Mouse (Mus musculus): ENCODE measurements around the gene Tgif1.

Tgif1 gene

DNA sequence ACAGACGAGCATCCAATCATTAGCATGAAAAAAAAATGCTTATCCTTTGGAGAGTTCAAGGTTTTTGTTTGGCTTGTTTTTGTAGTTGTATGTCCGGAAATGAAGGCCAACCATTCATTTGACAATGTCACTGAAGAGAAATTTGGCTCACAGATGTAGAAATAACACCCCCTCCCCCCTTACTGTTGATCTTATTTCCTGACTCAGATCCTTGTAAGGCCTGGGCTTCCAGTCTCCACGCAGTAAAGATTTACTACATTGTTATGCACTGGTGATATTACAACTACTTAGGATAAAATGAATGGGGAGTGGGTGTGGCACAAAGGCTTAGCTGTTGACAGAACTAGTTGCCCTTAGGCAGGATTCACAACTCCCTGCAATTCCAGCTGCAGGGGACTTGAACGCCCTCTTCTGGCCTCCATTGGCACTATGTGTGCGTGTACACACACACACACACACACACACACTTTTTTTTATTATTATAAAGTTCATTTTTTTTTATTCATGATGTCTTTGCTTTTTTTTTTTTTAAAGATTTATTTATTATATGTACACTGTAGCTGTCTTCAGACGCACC, 13.3 kb upstream of the Tgif1 start:
- no peak for DNase-seq (ENCODE audit: low read depth)

DNA sequence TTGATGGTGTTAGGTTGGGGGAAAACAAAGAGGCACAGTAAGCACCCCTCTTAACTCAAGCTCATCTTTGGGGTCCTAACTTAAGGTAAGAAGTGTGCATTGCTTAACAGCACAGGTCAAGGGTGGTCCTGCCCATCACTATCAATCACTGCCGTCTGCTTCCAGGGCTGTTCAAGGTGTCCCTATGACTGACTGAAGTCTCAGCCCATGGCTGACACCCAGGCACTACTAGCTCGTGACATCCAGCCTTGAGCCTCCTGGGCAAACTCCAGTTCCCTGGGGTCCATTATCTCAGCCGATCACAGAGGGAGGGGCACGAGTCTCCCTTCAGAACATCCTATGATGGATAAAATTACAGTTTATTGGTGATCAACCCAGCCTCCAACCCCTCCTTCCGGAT, 12.7 kb upstream of the Tgif1 start:
- DNase-seq (ENCODE audit: low read depth), result no peak

DNA sequence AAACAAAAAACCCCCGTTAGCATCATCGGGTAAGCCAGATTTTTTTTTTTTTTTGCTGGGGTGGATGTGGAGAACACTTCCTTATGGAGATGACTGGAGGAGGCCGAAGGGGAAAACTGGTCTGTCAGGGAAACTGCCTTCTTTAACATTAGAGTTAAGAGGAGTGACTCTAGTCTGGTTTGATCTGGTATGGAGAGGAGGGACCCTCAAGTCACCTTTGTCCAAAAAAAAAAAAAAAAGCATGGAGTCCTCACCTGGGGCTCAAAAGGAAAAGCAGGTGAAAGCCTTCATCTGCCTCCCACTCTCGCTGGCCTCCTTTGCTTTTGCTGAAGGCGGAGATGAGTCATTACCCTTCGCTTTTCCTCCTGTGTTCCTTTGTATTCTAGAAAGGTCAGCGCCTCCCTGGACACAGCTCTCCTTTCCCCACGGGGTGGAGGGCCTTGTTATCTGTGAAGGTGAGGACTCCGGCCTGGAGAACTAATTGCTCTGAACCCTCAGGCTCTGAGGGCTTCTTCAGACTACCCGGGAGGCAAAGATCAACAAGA, 11.8 kb upstream of the Tgif1 start:
- DNase-seq (ENCODE audit: low read depth), result no peak

DNA sequence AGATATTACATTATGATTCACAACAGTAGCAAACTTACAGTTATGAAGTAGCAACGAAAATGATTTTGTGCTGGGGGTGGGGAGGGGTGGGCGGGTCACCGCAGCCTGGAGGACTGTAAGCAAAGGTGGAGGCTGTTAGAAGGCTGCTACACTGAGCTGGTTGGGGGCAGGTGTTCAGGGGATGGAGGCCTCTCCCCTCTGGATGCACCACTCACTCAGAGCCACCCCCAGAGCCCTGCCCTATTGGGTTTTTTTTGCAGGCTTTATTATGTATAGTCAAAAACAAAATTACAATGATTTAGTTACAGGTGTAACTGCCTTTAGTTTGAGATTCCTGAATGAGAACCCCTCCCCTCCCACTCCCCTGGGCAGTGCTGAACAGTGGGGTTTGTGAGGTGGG, 11.3 kb upstream of the Tgif1 start:
- DNase-seq (ENCODE audit: low read depth), result no peak

DNA sequence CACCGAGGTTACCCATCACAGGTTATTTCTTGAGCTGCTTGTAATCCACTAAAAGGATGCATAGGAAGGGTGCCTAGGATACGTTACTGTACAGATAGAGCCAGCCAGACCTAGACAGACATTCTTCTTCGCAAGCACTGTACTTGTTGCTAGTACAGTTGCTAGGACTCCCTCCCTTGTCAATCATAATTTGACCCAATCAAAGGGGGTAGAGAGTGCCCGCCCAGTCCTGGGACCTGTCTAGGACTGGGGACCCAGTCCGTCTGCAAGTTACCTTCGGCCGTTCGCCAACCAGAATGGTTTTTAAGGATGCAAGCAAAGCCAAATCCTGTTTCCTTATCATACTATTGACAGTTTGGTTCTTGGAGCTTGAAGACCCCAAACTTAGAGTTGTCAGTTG, 10.8 kb upstream of the Tgif1 start:
- no peak for DNase-seq (ENCODE audit: low read depth)

DNA sequence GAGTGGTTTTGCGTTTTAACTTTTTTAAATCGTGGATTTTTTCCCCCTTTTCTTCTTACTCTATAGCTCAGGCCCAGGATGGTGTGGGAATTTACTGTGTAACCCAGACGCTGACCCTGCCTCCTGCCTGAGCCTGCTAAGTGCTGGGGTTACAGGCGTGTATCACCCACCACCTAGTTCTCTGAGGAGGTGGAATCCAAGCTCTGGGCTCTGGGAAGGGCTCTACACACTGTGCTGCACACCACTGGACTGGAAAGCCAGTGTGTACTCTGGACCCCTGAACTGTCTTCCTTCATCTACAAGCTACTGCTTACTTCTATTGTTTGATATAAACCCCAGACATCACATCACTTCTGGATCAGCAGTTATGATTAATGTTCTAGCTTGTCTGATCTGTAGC, 5.5 kb upstream of the Tgif1 start:
- DNase-seq (ENCODE audit: low read depth), result no peak

DNA sequence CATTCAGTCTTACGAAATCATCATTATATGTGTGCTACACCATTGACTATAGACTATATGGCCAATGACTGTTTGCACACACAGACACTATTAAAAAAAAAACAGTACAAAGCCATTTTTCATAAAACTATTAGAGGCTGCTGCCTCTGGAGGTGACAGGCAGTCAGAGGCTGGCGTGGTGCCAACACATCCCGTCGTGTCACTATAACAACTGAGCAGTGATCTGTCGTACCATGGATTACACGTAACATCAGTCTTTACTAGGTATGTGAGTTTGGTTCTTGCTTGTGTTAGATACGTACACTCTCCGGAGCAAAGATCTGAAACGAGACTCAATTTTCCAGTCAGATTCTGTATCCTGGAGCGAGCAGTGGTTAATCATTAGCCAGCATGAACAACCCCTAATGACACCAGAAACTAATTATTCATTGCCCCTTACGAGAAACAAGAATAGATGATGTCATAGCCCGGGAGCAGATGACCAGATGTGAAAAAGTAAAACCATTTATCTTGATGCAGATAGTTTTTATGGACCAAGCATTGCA, 3.6 kb upstream of the Tgif1 start:
- no peak for DNase-seq (ENCODE audit: low read depth)

DNA sequence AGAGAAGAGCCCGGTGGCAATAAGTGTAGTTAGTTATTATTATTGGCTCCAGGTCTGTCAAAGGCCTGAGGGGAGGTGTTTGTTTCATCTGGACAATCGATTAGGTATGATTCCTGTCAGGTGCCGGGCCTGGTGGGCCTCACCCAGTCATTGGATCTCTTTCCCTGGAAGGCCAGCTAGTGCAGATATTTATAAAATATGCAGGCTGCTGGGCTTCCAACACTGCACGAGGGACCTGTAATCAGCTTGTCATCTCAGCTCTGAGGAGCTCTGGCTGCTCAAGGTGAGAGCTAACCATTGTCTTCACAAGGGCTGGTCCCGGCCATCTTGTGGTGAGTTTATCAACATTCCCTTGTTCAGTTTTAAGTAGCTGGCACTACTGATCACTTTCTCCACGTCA, 675 bp upstream of the Tgif1 start:
- no peak for DNase-seq (ENCODE audit: low read depth)

DNA sequence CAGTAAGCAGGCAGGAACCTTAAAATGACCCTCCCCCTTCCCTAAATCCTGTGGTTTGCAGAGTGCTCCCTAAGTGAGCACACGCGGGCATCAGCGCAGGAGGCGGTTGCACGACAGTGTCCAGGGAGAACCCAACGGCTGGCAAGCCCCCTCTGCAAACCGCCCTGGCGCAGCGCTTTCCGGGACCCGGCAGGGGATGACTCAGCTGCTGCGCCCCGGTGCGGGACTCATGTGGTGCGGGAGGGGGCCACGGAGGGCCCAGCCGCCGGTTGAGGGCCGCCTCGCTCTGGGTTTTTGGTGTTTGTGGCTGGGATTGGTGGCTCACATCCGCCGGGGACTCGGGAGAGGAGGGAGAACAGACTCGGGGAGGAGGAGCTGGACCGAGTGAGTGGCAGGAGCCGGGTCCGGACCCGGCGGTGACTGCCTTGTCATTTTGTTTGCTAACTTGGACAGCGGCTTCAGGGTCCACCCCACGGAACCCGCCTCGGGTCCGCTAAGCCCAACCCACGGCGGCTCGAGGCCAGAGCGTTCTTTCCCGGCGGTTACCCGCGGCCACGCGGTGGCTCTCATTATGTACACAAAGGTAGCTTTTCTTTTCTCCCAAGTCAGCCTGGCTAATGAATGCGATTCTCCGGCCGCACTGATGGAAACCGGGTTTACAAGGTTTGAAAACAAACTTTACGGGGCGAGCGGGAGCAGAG, 510 bp downstream of the Tgif1 start:
- DNase-seq (ENCODE audit: low read depth), result no peak

DNA sequence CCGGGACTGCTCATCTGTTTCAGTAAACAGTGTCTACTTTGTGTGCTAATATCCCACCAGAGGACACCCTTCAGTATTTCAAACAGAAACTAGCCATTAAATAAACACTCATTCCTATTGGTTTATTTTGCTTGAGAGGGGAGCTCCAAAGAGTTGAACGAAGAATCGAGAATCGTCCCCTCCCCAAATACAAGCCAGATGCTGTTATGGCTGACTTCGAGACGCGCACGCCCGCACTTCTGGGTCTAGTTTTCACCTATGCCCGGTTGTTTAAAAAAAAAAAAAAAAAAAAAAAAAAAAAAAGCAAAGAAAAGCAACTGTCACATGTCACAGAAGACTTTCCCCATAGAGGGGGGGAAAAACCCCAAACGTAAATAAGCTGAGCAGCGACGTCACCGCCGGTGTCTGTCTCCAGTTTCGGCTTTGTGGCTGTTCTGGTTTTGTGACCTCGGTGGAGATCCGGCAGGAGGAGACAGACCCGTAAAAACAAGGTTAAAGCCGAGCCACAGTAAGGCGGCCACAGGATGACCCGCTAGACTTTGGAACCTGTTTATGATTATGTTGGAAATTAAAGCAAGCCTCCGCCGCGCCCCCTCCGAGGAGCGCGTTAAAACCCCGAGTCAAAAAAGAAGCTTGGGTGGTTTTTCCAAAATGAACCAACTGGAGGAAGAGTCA, 1.2 kb downstream of the Tgif1 start:
- peak; percentile 68 for DNase-seq (ENCODE audit: low read depth)

DNA sequence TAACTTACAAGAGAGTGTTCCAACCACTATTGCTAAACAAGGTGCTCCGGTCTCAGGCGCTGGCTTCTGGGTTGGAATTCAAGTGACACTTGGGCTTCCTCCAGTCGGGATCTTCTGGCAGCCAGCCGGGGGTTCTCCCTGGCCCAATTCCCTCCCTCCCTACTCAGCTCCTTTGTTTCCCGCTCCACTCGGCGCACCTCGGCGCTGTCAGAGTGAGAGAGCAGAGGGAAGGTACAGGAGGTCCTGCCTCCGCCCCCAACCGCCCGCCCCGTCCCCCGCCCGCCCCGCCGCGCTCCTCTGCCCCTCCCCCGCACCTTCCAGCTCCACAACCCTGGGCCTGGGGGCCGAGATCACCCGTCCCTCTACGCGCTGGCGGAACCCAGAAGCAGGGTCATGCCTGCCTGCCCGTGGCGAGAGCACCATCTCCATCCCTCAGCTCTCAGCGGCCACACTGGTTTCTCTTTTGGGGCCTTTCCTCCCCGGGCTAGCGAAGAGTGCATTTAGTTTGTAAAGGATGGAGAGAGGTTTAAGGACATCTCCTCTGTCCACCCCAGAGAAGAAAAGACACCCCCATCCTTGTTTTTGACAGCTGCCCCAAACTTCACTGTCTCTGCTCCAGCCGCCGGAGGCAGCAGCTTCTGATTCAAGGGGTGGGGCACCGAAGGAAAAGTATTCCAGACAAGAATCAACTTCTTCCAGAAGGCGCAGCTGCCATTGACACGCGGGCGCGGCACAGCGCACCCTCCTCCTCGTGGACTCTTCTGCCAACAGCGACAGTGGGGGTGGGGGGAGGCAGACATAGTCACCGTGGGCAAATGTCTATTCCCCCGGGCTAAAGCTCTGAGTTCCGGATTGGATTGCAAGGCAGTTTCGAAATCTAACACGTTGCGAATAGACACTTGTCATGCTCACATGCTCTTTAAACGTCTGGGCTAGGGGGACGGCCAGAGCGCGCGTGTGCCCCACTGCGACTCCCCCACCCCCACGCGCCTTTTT, 2.1 kb downstream of the Tgif1 start:
- DNase-seq (ENCODE audit: low read depth), result peak; percentile 62

DNA sequence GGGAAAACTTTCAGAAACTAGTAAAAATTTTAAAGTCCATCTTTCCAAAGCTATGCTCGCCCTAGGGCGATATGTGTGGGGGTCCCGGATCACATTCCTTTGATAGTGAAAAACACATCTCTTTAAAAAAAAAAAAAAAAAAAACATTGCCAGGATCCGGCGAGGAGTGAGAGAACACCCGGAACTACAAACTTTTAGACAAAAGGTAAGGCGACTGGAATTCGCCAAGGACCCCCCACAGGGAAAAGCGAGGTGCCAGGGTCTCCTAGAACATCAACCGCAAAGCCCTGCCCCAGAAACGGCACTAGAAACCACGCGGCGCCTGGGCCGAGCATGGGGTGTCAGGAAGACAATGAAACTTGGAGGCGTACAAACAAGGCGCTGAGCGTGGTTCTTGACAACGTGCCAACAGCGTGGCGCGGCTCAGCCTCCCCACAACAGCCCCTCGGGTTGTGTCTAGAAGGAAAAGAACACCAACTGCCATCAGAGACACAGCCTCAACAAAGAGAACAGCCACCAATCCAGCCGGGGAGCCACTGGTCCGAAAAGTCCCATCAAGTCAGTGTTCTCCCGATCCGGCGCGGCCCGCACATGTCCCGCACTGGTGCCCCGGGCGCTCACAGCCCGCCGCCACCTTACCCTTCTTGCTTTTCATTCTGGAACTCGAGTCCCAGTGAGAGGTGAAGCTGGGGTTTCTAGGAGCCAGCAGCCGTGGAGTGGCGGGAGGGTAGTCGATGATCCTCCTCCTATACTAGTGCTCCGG, 2.9 kb downstream of the Tgif1 start:
- DNase-seq (ENCODE audit: low read depth), result no peak

DNA sequence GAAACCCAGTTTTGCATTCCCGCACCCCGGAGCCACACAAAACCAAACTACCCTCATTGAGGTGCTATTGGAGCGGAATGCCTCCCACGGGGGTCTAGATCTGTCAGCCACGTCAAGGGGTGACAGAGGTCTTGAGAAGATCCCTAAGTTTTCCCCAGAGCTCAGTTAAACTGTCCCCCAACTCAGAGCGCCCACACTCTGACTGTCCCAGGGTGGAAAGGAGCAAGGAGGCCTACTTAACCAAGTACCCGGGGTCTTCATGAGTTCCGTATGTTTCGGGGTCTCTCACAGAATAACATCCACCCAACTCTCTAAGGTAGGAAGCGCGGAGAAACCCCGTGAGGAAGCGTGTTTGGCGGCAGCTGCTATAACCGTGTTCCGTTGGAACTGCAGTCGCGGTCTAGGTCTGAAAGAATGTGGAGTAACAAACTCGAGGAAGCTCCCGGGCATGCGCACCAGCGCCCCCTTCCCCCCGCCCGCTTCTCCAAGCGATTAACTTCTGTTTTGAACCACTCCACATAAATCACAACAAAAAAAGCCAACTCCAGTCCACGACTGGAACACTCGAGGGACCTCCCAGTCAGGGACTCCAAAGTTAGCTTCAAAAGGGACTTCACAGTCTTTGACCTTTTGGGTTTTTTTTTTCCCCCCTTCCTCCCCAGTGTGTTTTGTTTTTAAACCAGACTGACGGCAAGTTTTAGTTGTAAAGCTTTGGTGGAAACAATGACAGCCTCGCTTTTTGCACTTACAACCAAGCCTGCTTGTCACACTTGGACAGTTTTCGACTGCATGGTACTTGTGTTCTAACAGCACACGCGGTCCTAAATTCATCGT, 3.7 kb downstream of the Tgif1 start:
- peak; percentile 76 for DNase-seq (ENCODE audit: low read depth)

DNA sequence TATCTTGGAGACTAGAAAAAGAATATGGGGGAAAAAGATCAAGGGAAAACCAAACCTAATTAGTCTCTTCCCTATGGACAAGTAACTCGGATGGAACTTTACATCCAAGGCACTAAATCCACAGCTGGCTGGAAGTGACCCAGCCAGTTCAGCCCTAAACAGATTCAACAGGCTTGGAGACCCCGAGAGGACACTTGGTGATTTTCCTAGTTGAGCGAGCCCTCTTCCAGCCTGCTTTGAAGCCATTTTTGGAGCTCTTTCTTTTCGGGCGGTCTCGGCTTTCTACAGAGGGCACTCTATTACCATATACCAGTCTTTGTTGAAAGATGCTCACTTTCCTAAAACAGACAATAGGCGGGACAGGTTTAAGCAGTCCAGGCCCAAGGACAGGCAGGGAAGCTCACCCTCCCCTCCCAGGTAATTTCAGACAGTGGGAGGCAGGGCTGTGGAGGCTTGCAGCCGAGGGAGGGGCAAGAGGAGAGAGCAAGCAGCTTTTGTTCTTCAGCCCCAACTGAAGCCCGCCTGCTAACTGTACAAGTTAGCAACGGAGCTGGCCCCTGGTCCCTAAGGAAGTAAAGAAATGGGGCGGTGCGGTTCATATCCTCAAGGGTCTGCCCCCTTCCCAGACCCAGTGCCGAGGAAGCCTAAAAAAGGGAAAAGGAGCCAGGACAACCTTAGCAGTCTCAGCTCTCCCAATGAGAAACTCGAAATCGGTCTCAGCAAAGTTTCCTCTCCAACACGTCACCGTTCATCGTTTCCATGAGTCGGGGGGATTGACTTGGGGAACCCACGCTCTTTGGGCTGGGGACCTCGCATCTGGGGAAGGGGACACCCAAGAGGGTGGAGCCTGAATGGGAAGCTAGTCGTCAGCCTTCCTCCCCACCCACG, 4.6 kb downstream of the Tgif1 start:
- DNase-seq (ENCODE audit: low read depth), result no peak

DNA sequence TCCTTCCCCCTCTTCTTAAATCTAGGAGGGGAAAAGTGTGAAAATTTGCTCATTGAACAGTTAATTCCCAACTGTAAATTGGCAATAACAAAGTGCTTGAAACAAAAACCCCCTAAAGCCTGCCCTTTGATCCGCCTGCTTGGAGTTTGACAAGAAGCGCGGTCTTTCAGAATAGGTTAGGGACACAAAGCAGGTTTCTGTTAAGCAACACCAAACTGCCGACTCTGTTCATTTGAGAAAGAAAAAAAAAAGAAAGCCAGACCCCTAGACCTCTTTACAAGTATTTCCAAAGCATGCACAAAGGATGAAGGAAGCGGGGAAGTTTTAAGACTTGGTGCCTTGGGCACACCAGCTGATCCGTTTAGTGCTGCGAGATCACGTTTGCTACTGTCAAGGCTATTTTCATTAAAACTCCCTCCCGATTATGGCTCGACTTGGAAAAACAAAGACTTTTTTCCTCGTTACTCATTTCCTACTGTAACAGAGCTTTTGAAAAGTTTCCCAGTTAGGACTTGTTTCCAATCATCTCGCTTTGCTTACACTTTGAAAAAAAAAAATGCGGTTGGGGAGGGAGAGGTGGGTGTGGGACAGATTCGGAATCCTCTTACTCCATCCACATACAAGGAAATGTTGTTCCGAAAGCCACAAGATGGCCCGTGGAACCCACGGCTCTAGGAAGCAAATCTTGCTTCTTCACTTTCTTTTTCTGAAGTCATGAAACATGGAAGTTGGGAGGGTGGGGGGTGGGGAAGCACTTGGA, 5.4 kb downstream of the Tgif1 start:
- DNase-seq (ENCODE audit: low read depth), result no peak

DNA sequence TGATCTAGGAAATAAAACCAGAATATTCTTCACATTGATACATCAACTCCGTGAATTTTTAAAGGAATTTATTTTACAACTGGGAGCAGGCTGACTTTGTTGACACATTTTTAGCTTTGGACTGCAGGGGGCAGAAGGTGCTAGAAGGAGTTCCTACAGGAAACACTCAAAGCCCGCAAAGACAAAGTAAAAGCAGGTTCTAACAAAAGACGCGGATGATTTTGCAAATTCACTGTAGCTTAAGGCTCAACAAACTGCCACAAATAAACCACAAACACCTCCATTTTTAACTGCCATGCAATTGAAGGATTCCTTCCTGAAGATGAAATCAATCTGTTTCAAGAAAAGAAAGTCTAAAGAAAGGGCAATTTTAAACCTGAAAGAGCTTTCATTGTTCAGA, 6.3 kb downstream of the Tgif1 start:
- peak; percentile 71 for DNase-seq (ENCODE audit: low read depth)

DNA sequence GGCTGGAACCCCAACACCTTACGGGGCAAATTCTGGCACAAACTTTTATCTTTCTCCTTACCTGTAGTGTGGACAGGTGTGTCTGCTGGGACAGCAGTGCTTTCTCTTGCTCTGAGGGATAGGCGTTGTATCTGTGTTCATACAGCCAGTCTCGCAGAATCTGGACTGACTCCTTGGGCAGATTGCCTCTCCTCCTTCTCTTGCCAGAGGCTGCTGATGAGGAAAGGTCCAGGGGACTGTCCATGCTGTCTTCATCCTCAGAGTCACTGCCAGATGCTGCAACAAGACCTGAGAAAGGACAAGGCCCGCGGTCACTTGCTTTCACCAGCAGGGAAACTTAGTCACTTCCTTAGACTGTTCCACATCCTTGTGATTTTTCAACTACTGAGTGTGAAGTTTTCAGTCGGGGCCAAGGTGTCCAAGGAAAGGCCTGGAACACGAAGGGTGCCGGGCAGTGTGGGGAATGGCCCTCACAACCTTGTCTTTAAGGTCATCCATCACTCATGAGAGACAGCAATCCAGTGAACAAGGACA, 7.2 kb downstream of the Tgif1 start:
- no peak for DNase-seq (ENCODE audit: low read depth)

DNA sequence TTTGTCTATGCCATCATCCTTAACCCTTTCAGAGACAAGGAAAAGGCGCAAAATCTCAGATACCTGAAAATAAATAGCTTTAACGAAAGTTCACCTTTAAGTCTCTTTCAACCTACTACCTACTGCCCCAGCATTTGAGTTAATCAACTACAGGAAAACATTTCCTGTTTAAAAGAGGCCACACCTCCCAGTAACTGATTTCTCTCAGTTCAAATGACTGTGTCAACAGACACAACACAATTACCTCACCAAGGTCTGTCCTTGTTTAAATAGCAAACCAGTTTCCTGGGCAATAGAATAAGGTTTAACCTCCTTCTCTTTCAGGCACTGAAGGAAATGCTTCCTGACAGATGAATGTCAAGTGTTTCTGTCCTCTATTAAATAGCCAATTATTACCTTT, 7.8 kb downstream of the Tgif1 start:
- DNase-seq (ENCODE audit: low read depth), result no peak

Data from c-Kit-positive CD71-negative TER-119-negative erythroid progenitor cells, embryonic 14.5 days (primary cell).